Mouse (Mus musculus) MEL (cell line): ENCODE measurements around the gene Arhgef9. TPM values are rescaled to one million over a fixed set of nuclear protein-coding genes. Genes with fewer than 3 reads are reported as not detected.

Experiments
- DNase-seq: peaks from one replicate; pipeline ENCODE4 v3.0.0; 2011; ENCODE audit warnings: low read depth, low spot score
- H3K27ac ChIP-seq: 2 replicates; pipeline ENCODE4 v1.5.1; 2012; ENCODE audit warnings: low read depth, mild to moderate bottlenecking, control low read depth, low read length, moderate library complexity; ENCODE audit not compliant: control insufficient read depth
- H3K27me3 ChIP-seq, 2 experiments: fragments of 150-350 bp in 1 of 2; sonication (generic) in 1 of 2; 2 replicates each; pipeline ENCODE4 v1.6.1; 2012; ENCODE audit warnings: low read length in 2 of 2, mild to moderate bottlenecking in 2 of 2, improper control_type of control experiment in 1 of 2, moderate library complexity in 1 of 2; ENCODE audit not compliant: insufficient read depth in 2 of 2, control insufficient read depth in 1 of 2
- H3K36me3 ChIP-seq, 2 experiments: 2 replicates each; pipeline ENCODE4 v1.6.1; 2012 to 2014; ENCODE audit warnings: low read length in 2 of 2, improper control_type of control experiment in 1 of 2, inconsistent platforms in 1 of 2, mild to moderate bottlenecking in 1 of 2; ENCODE audit not compliant: insufficient read depth in 2 of 2, control insufficient read depth in 1 of 2
- H3K4me1 ChIP-seq, 2 experiments: fragments of 150-350 bp in 1 of 2; sonication (generic) in 1 of 2; 2 replicates each; pipeline ENCODE4 v1.6.1; 2012; ENCODE audit warnings: low read length in 2 of 2, improper control_type of control experiment in 1 of 2, mild to moderate bottlenecking in 1 of 2; ENCODE audit not compliant: insufficient read depth in 2 of 2, control insufficient read depth in 1 of 2
- H3K4me3 ChIP-seq, 2 experiments: fragments of 150-350 bp in 1 of 2; sonication (generic) in 1 of 2; 2 replicates each; pipeline ENCODE4 v1.5.1; 2012; ENCODE audit warnings: low read depth in 2 of 2, low read length in 2 of 2, mild to moderate bottlenecking in 2 of 2, moderate library complexity in 2 of 2, control low read depth in 1 of 2, improper control_type of control experiment in 1 of 2; ENCODE audit not compliant: control insufficient read depth in 1 of 2, insufficient read depth in 1 of 2
- H3K79me2 ChIP-seq: 2 replicates; pipeline ENCODE4 v1.6.1; 2012; ENCODE audit warnings: mild to moderate bottlenecking, low read length, moderate library complexity; ENCODE audit not compliant: control insufficient read depth, poor library complexity, insufficient read depth
- H3K9ac ChIP-seq: 2 replicates; pipeline ENCODE4 v1.6.1; 2012; ENCODE audit warnings: low read depth, mild to moderate bottlenecking, control low read depth, low read length, moderate library complexity; ENCODE audit not compliant: control insufficient read depth, poor library complexity, severe bottlenecking
- H3K9me3 ChIP-seq: fragments of 150-350 bp; sonication (generic); replicated peaks from 2 replicates; pipeline ENCODE4 v1.6.1; 2012; ENCODE audit warnings: mild to moderate bottlenecking, low read length, improper control_type of control experiment, moderate library complexity; ENCODE audit not compliant: insufficient read depth
- BHLHE40 ChIP-seq: IDR thresholded peaks from 2 replicates; pipeline ENCODE4 v1.6.1; 2012; ENCODE audit warnings: low read depth, mild to moderate bottlenecking, inconsistent platforms, low read length, improper control_type of control experiment, borderline replicate concordance
- CHD1 ChIP-seq: IDR thresholded peaks from 2 replicates; pipeline ENCODE4 v1.6.1; 2012; ENCODE audit warnings: low read depth, mild to moderate bottlenecking, inconsistent platforms, low read length, improper control_type of control experiment
- CTCF ChIP-seq, 3 experiments: IDR thresholded peaks in 2 of 3; conservative IDR thresholded peaks in 1 of 3; 2 replicates each; pipeline ENCODE4 v1.5.1; 2011 to 2012; ENCODE audit warnings: low read length in 3 of 3, low read depth in 2 of 3, mild to moderate bottlenecking in 2 of 3, improper control_type of control experiment in 1 of 3, inconsistent platforms in 1 of 3, mixed read lengths in 1 of 3, moderate library complexity in 1 of 3; ENCODE audit not compliant: control insufficient read depth in 1 of 3, insufficient read depth in 1 of 3, poor library complexity in 1 of 3, severe bottlenecking in 1 of 3
- E2F4 ChIP-seq: IDR thresholded peaks from 2 replicates; pipeline ENCODE4 v1.6.1; 2011; ENCODE audit warnings: low read depth, low read length, improper control_type of control experiment, borderline replicate concordance
- ELF1 ChIP-seq: IDR thresholded peaks from 2 replicates; pipeline ENCODE4 v1.6.1; 2014; ENCODE audit warnings: low read depth, mild to moderate bottlenecking, inconsistent platforms, low read length, improper control_type of control experiment, moderate library complexity
- GABPA ChIP-seq: IDR thresholded peaks from 2 replicates; pipeline ENCODE4 v1.6.1; 2012; ENCODE audit warnings: low read depth, mild to moderate bottlenecking, inconsistent platforms, low read length, improper control_type of control experiment, moderate library complexity
- GATA1 ChIP-seq: IDR thresholded peaks from 2 replicates; pipeline ENCODE4 v1.6.1; 2011; ENCODE audit warnings: low read depth, low read length, improper control_type of control experiment
- KAT2A ChIP-seq: conservative IDR thresholded peaks from 2 replicates; pipeline ENCODE4 v1.6.1; 2012; ENCODE audit warnings: low read depth, low read length, improper control_type of control experiment, inconsistent platforms
- MYC ChIP-seq: IDR thresholded peaks from 2 replicates; pipeline ENCODE4 v1.6.1; 2011; ENCODE audit warnings: low read depth, mild to moderate bottlenecking, low read length, improper control_type of control experiment, moderate library complexity
- NELFE ChIP-seq: IDR thresholded peaks from 2 replicates; pipeline ENCODE4 v1.6.1; 2011; ENCODE audit warnings: low read depth, low read length, improper control_type of control experiment
- POLR2AphosphoS5 ChIP-seq: IDR thresholded peaks from 2 replicates; pipeline ENCODE4 v1.6.1; 2012; ENCODE audit warnings: low read depth, borderline replicate concordance, mild to moderate bottlenecking, inconsistent platforms, low read length, moderate library complexity, mixed read lengths
- RAD21 ChIP-seq: IDR thresholded peaks from 2 replicates; pipeline ENCODE4 v1.6.1; 2011; ENCODE audit warnings: mild to moderate bottlenecking, low read depth, low read length, improper control_type of control experiment
- SIN3A ChIP-seq: IDR thresholded peaks from 2 replicates; pipeline ENCODE4 v1.6.1; 2012; ENCODE audit warnings: low read length, improper control_type of control experiment, inconsistent platforms
- SMC3 ChIP-seq: IDR thresholded peaks from 2 replicates; pipeline ENCODE4 v1.6.1; 2011; ENCODE audit warnings: low read depth, low read length, improper control_type of control experiment
- TAL1 ChIP-seq: IDR thresholded peaks from 2 replicates; pipeline ENCODE4 v1.6.1; 2012; ENCODE audit warnings: mild to moderate bottlenecking, inconsistent platforms, low read length, moderate library complexity, mixed read lengths
- TBP ChIP-seq: IDR thresholded peaks from 2 replicates; pipeline ENCODE4 v1.8.0; 2011; ENCODE audit warnings: low read depth, low read length, improper control_type of control experiment
- UBTF ChIP-seq: IDR thresholded peaks from 2 replicates; pipeline ENCODE4 v1.6.1; 2012; ENCODE audit warnings: low read depth, mild to moderate bottlenecking, inconsistent platforms, low read length, improper control_type of control experiment, moderate library complexity, borderline replicate concordance; ENCODE audit not compliant: insufficient read depth
- ZC3H11A ChIP-seq: IDR thresholded peaks from 2 replicates; pipeline ENCODE4 v1.6.1; 2012; ENCODE audit warnings: low read depth, mild to moderate bottlenecking, inconsistent platforms, low read length, improper control_type of control experiment
- ZMIZ1 ChIP-seq: IDR thresholded peaks from 2 replicates; pipeline ENCODE4 v1.6.1; 2012; ENCODE audit warnings: low read depth, mild to moderate bottlenecking, inconsistent platforms, low read length, improper control_type of control experiment, moderate library complexity
- ZNF384 ChIP-seq: IDR thresholded peaks from 2 replicates; pipeline ENCODE4 v1.6.1; 2012; ENCODE audit warnings: low read depth, mild to moderate bottlenecking, inconsistent platforms, low read length, improper control_type of control experiment
- polyA plus RNA-seq, 2 experiments: library from polyadenylated mRNA; stranded (reverse) in 1 of 2; unstranded in 1 of 2; fragments of >175 nt in 1 of 2; fragments of >200 nt in 1 of 2; gene quantifications; 2 replicates each; pipeline versions ENCODE4 v1.2.1 to v1.2.4; 2012; ENCODE audit warnings: low replicate concordance in 2 of 2, low read depth in 1 of 2; ENCODE audit not compliant: insufficient read length in 2 of 2, insufficient read depth in 1 of 2, missing spikeins in 1 of 2
- total RNA-seq: library from RNA; depleted of rRNA; stranded (reverse); fragments of 300-350 nt; gene quantifications from 2 replicates; pipeline ENCODE4 v1.2.3, GENCODE M21; 2012

Arhgef9 gene
- total and polyA plus RNA-seq, 3 experiments = 0.08 TPM; not detected in 2

GRCm38 (mm10) chrX:95164140-95164539, 32.5 kb downstream of the Arhgef9 start:
- TF ChIP-seq SIN3A (no peak), NELFE (no peak), ELF1 (no peak), SMC3 (no peak), TAL1 (no peak), MYC (no peak), GATA1 (no peak), ZNF384 (no peak), ZC3H11A (no peak), POLR2AphosphoS5 (no peak), RAD21 (no peak), KAT2A (no peak), GABPA (no peak), TBP (no peak), E2F4 (no peak), BHLHE40 (no peak), ZMIZ1 (no peak)
- TF ChIP-seq, all 39 proteins: peak for 0
- Histone ChIP-seq H3K27ac (no peak overlapping the region), H3K4me1 (peaks cover 0 to 4% of the 10 kb centered on the region in 2 experiments; a peak in 1 of 4 replicates), H3K27me3 (no peaks in the 10 kb centered on the region), H3K4me3 (no peak overlapping the region), H3K79me2 (no peaks in the 10 kb centered on the region), H3K9me3 (no peaks in the 10 kb centered on the region), H3K9ac (no peak overlapping the region), H3K36me3 (no peaks in the 10 kb centered on the region)
- DNase-seq = no peak

- no peak overlapping the region for H3K4me3 ChIP-seq
- peaks cover 0 to 4% of the 10 kb centered on the region in 2 experiments; a peak in 1 of 4 replicates for H3K4me1 ChIP-seq
- no peak overlapping the region for H3K27ac ChIP-seq
These were observed 33.2 kb downstream of the Arhgef9 start for GRCm38 (mm10) chrX:95163452-95163851.

More at GRCm38 (mm10) chrX:95163452-95163851, 33.2 kb downstream of the Arhgef9 start:
- Histone ChIP-seq H3K36me3 (no peaks in the 10 kb centered on the region), H3K9ac (no peak overlapping the region), H3K27me3 (no peaks in the 10 kb centered on the region), H3K9me3 (no peaks in the 10 kb centered on the region), H3K79me2 (no peaks in the 10 kb centered on the region)
- DNase-seq = no peak
- no peak for TF ChIP-seq ZC3H11A
- no peak for TF ChIP-seq NELFE
- TF ChIP-seq UBTF = no peak
- TF ChIP-seq CHD1 = no peak
- TF ChIP-seq CTCF (IDR thresholded peaks at IDR 0.05 in 2 of 3, conservative IDR thresholded peaks at IDR 0.05 in 1 of 3; ENCODE audit: control insufficient read depth in 1 of 3, insufficient read depth in 1 of 3, low read depth in 2 of 3, low read length in 3 of 3, poor library complexity in 1 of 3, severe bottlenecking in 1 of 3) = no peak
- TF ChIP-seq GABPA = no peak
